Mouse (Mus musculus): ENCODE measurements around the gene Eif2b3. TPM values are rescaled to one million over a fixed set of nuclear protein-coding genes. Genes with fewer than 3 reads are reported as not detected.

Gene Eif2b3
- polyA plus RNA-seq, 1 experiment from 2014 or later = 41.0 TPM

DNA sequence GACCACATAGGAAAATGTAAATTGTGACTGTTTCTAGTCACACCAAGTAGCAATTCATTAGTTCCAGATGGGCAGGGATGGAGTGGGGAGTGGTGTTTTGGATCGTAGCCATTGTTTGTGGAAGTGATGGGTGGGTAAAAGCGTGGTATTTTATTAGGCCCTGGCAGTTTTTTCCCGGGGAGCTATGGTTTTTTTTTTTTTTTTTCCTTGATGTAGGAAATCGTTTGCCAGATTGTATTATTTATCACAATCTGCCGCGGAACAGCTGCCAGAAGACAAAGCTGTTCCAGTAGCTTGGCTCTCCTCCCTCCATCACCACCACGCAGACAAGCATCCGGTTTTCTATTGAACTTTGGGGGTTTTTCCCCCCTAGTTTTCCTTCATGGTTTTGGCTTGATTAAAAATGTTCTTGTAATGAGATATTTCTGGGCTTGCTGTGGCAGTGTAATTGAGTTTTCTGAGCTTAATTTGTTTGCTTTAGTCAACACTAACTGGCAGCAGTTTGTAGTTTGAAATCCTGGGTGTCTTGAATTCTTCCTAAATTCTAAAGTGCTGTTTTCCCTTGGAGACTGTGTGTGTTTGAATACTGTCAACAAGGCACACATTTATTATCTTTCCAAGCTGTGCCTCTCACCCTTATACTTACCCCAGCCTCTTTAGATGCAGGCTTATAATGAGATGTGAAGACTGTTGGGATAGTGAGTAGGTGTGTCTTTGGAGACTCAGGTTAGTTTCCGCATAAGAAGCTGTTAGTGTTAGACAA is 20.9 kb downstream of the Eif2b3 start:
- H3K27me3 ChIP-seq (ENCODE audit: insufficient read depth, low read length) = no peaks in the 10 kb centered on the region
- peak overlapping the region; percentile 1; the same call in 1 of the 2 replicates for H3K4me2 ChIP-seq (ENCODE audit: low read length)
- no peak for ATAC-seq (replicated peaks; ENCODE audit: low FRiP score, low read depth)
- peak; percentile 76 for DNase-seq (ENCODE audit: low spot score)
- no peaks in the 10 kb centered on the region for H3K9me3 ChIP-seq (replicated peaks; ENCODE audit: low read length)
- peaks cover 7% of the 10 kb centered on the region for H3K4me1 ChIP-seq (replicated peaks; ENCODE audit: insufficient read depth, low read length)
- no peak overlapping the region for H3K9ac ChIP-seq (ENCODE audit: low read depth, low read length)
- TF ChIP-seq CTCF (IDR thresholded peaks at IDR 0.05; ENCODE audit: low read depth) = no peak
- no peaks in the 10 kb centered on the region for H3K36me3 ChIP-seq (ENCODE audit: insufficient read depth, low read length)
- H3K27ac ChIP-seq = peak overlapping the region; percentile 25
- H3K4me3 ChIP-seq (replicated peaks; ENCODE audit: low read depth, low read length) = no peak overlapping the region
- 17% methylated on average over 9 of the region's 9 CpGs for WGBS

DNA sequence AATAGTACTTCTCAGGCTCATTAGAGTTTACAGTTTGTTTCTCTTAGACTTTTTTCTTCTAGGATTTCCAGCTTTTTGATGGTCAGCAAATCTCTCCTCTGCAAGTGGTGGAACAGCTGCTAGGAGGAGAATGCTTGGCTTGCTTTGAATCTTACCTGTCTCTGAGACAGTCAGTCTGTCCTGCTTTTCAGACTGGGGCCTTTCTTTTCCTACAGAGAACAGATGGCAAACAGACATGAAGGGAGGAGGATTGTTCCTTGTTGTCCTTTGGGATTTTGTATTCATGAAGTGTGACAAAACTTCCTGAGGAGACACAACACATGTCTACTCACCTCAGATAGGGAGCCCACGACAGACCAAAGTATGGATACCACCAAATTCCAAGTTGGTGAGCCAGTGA is 21.6 kb downstream of the Eif2b3 start:
- no peak overlapping the region for H3K4me3 ChIP-seq (replicated peaks; ENCODE audit: low read depth, low read length)
- no peak overlapping the region for H3K9ac ChIP-seq (ENCODE audit: low read depth, low read length)
- 59% methylated on average over 1 of the region's 1 CpGs for WGBS
- H3K4me1 ChIP-seq (replicated peaks; ENCODE audit: insufficient read depth, low read length) = peaks cover 7% of the 10 kb centered on the region
- no peak for TF ChIP-seq CTCF (IDR thresholded peaks at IDR 0.05; ENCODE audit: low read depth)
- H3K27me3 ChIP-seq (ENCODE audit: insufficient read depth, low read length) = no peaks in the 10 kb centered on the region
- no peaks in the 10 kb centered on the region for H3K9me3 ChIP-seq (replicated peaks; ENCODE audit: low read length)
- DNase-seq (ENCODE audit: low spot score) (no peak), ATAC-seq (replicated peaks; ENCODE audit: low FRiP score, low read depth) (no peak)
- no peaks in the 10 kb centered on the region for H3K36me3 ChIP-seq (ENCODE audit: insufficient read depth, low read length)
- no peak overlapping the region for H3K4me2 ChIP-seq (ENCODE audit: low read length)
- H3K27ac ChIP-seq = peak overlapping the region; percentile 25; the same call in 1 of the 2 replicates

DNA sequence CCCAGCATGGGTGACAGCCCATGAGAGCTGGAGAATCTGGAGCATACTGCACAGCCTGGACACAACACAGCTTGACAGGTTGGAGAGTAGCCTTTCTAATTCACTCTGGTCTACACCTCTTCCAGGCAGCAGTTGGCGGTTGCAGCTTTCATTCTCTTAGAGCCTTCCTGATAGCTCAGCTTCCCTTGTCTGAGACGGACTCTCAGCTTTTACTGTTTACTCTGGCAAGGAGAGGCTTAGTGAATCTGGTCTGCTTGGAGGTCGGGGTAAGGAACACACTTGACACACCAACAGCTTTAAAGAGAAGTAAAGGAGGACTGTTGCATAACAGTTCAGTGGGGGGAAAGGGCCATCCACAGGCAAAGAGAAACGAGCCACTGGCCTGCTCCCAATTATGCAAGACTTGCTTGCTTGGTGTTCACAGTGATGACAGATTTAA is 22.1 kb downstream of the Eif2b3 start:
- H3K4me1 ChIP-seq (replicated peaks; ENCODE audit: insufficient read depth, low read length) = peaks cover 7% of the 10 kb centered on the region
- H3K4me2 ChIP-seq (ENCODE audit: low read length) = no peak overlapping the region
- no peak overlapping the region for H3K4me3 ChIP-seq (replicated peaks; ENCODE audit: low read depth, low read length)
- ATAC-seq (replicated peaks; ENCODE audit: low FRiP score, low read depth) (no peak), DNase-seq (ENCODE audit: low spot score) (peak; percentile 65)
- no peaks in the 10 kb centered on the region for H3K36me3 ChIP-seq (ENCODE audit: insufficient read depth, low read length)
- peak overlapping the region; percentile 25; the same call in 1 of the 2 replicates for H3K27ac ChIP-seq
- WGBS = 35% methylated on average over 4 of the region's 4 CpGs
- H3K9ac ChIP-seq (ENCODE audit: low read depth, low read length) = no peak overlapping the region
- TF ChIP-seq CTCF (IDR thresholded peaks at IDR 0.05; ENCODE audit: low read depth) = no peak
- H3K9me3 ChIP-seq (replicated peaks; ENCODE audit: low read length) = no peaks in the 10 kb centered on the region
- H3K27me3 ChIP-seq (ENCODE audit: insufficient read depth, low read length) = no peaks in the 10 kb centered on the region

DNA sequence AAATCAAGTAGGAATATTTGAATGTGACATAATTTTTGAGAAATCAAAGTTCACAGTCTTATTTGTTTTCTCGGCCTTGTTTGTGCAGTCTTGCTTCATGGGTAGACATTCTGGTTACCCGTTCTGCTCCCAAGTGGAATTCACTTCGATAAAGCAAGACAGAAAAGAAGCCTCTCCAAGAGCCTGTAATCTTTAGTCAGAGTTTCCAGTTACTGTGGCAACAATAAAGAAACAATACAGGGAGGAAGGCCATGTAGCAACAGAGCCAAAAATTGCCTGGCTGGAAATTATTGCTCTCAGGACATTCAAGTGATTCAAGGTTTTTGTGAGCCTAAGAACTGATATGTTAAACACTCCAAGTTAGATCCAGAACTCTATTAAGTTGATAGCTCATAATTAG is 29.6 kb downstream of the Eif2b3 start:
- Histone ChIP-seq H3K9ac (ENCODE audit: low read depth, low read length) (no peak overlapping the region), H3K36me3 (ENCODE audit: insufficient read depth, low read length) (no peaks in the 10 kb centered on the region), H3K9me3 (replicated peaks; ENCODE audit: low read length) (no peaks in the 10 kb centered on the region), H3K27me3 (ENCODE audit: insufficient read depth, low read length) (no peaks in the 10 kb centered on the region), H3K27ac (no peak overlapping the region), H3K4me3 (replicated peaks; ENCODE audit: low read depth, low read length) (no peak overlapping the region), H3K4me1 (replicated peaks; ENCODE audit: insufficient read depth, low read length) (no peaks in the 10 kb centered on the region), H3K4me2 (ENCODE audit: low read length) (no peak overlapping the region)
- DNase-seq (ENCODE audit: low spot score) (no peak), ATAC-seq (replicated peaks; ENCODE audit: low FRiP score, low read depth) (no peak)
- 69% methylated on average over 3 of the region's 3 CpGs for WGBS
- no peak for TF ChIP-seq CTCF (IDR thresholded peaks at IDR 0.05; ENCODE audit: low read depth)

DNA sequence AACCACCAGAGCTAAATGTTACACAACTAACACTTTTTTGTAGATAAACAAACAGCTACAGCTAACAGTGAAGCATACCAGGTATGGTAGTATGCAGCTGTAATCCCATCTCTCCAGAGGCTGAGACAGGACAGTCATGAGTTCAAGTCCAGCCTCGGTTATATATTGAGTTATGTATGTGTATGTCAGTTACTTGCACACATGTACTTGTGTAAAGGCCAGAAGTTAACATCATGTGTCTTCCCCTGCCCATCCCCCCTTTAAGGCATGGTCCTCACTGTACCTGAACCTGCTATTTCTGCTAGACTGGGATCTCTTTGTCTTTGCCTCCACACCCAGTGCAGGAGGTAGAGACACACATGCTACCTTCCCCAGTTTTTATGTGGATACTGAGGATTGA is 30.3 kb downstream of the Eif2b3 start:
- no peaks in the 10 kb centered on the region for H3K4me1 ChIP-seq (replicated peaks; ENCODE audit: insufficient read depth, low read length)
- ATAC-seq (replicated peaks; ENCODE audit: low FRiP score, low read depth) (no peak), DNase-seq (ENCODE audit: low spot score) (no peak)
- no peaks in the 10 kb centered on the region for H3K9me3 ChIP-seq (replicated peaks; ENCODE audit: low read length)
- WGBS = 92% methylated on average over 1 of the region's 1 CpGs
- H3K36me3 ChIP-seq (ENCODE audit: insufficient read depth, low read length) = no peaks in the 10 kb centered on the region
- H3K4me2 ChIP-seq (ENCODE audit: low read length) = no peak overlapping the region
- no peak overlapping the region for H3K27ac ChIP-seq
- H3K4me3 ChIP-seq (replicated peaks; ENCODE audit: low read depth, low read length) = no peak overlapping the region
- H3K9ac ChIP-seq (ENCODE audit: low read depth, low read length) = no peak overlapping the region
- TF ChIP-seq CTCF (IDR thresholded peaks at IDR 0.05; ENCODE audit: low read depth) = no peak
- H3K27me3 ChIP-seq (ENCODE audit: insufficient read depth, low read length) = no peaks in the 10 kb centered on the region

DNA sequence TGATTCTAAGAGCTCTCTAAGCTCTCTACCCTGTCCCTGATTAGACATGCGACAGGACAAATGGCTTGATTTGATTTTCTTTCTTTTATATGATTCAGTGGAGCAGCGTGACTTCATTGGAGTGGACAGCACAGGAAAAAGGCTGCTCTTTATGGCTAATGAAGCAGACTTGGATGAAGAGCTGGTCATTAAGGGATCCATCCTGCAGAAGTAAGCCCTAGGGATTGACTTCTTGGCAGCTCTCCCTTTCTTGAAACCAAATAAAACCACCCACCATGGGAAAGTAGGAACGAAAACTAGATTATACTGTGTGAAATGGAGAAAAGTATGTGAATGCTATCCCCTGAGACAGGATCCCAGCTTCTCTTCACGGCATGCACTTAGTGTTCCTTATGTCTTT is 33.4 kb downstream of the Eif2b3 start:
- H3K9ac ChIP-seq (ENCODE audit: low read depth, low read length) = no peak overlapping the region
- 81% methylated on average over 4 of the region's 4 CpGs for WGBS
- ATAC-seq (replicated peaks; ENCODE audit: low FRiP score, low read depth) = no peak

More for the DNA sequence above, 33.4 kb downstream of the Eif2b3 start:
- Histone ChIP-seq H3K9me3 (replicated peaks; ENCODE audit: low read length) (no peaks in the 10 kb centered on the region), H3K27me3 (ENCODE audit: insufficient read depth, low read length) (no peaks in the 10 kb centered on the region), H3K4me3 (replicated peaks; ENCODE audit: low read depth, low read length) (no peak overlapping the region), H3K36me3 (ENCODE audit: insufficient read depth, low read length) (peaks cover 3% of the 10 kb centered on the region; the same call in 1 of the 2 replicates), H3K4me2 (ENCODE audit: low read length) (no peak overlapping the region), H3K4me1 (replicated peaks; ENCODE audit: insufficient read depth, low read length) (no peaks in the 10 kb centered on the region), H3K27ac (no peak overlapping the region)
- DNase-seq (ENCODE audit: low spot score) = no peak
- no peak for TF ChIP-seq CTCF (IDR thresholded peaks at IDR 0.05; ENCODE audit: low read depth)
